Mouse (Mus musculus) embryonic facial prominence, embryonic 12.5 days (tissue): ENCODE data around the gene Cdh11. TPM values are rescaled to one million over a fixed set of nuclear protein-coding genes. Genes with fewer than 3 reads are reported as not detected.

Experiments used
- ATAC-seq: fragments of 200-750 bp; cut with Nextera tagmentation; 2 replicates; pipeline ENCODE4 v1.8.0; 2017; ENCODE audit not compliant: insufficient number of reproducible peaks, insufficient read depth, low FRiP score, low TSS enrichment
- H3K27ac ChIP-seq: fragments of 300-500 bp; sonication (generic); 2 replicates; pipeline ENCODE4 v1.5.1; 2016; ENCODE audit warnings: mild to moderate bottlenecking
- H3K27me3 ChIP-seq: fragments of 300-500 bp; sonication (generic); 2 replicates; pipeline ENCODE4 v1.6.1; 2016; ENCODE audit warnings: mild to moderate bottlenecking, moderate library complexity
- H3K36me3 ChIP-seq: fragments of 300-500 bp; sonication (generic); 2 replicates; pipeline ENCODE4 v1.6.1; 2016; ENCODE audit warnings: mild to moderate bottlenecking
- H3K4me1 ChIP-seq: fragments of 300-500 bp; sonication (generic); 2 replicates; pipeline ENCODE4 v1.6.1; 2016
- H3K4me2 ChIP-seq: fragments of 300-500 bp; sonication (generic); replicated peaks from 2 replicates; pipeline ENCODE4 v1.6.1; 2016; ENCODE audit warnings: mild to moderate bottlenecking, moderate library complexity
- H3K4me3 ChIP-seq: fragments of 300-500 bp; sonication (generic); 2 replicates; pipeline ENCODE4 v1.5.1; 2016; ENCODE audit warnings: mild to moderate bottlenecking
- H3K9ac ChIP-seq: fragments of 300-500 bp; sonication (generic); 2 replicates; pipeline ENCODE4 v1.6.1; 2016; ENCODE audit warnings: mild to moderate bottlenecking, moderate library complexity
- H3K9me3 ChIP-seq: fragments of 300-500 bp; sonication (generic); 2 replicates; pipeline ENCODE4 v1.6.1; 2016; ENCODE audit warnings: mild to moderate bottlenecking, moderate library complexity
- WGBS: fragments of 180-500 bp; shearing (Covaris S2); methylation state at CpG from one replicate; pipeline ENCODE4 v1.1.7; 2016; 5-methylcytosine and 5-hydroxymethylcytosine counted together
- microRNA-seq: library from miRNA; unstranded; fragments of <30 nt; microRNA quantifications from one replicate; pipeline ENCODE4, GENCODE M21; 2017
- polyA plus RNA-seq: library from polyadenylated mRNA; unstranded; fragments of >200 nt; fragmentation: Nextera tagmentation; extraction: Ambion mirVana; gene quantifications from 2 replicates; pipeline ENCODE4 v1.2.1, GENCODE M21; 2016

Gene Cdh11
- polyA plus RNA-seq, 1 experiment from 2014 or later: 218 TPM

GRCm38 (mm10) chr8:102601327-102601726 is 184.1 kb downstream of the Cdh11 start:
- H3K36me3 ChIP-seq: no peaks in the 10 kb centered on the region
- 82% methylated on average over 4 of the region's 4 CpGs for WGBS
- no peak for ATAC-seq
- no peak overlapping the region for H3K9ac ChIP-seq
- H3K4me2 ChIP-seq: no peak overlapping the region
- no peaks in the 10 kb centered on the region for H3K4me1 ChIP-seq
- H3K9me3 ChIP-seq: no peaks in the 10 kb centered on the region
- H3K27me3 ChIP-seq: no peaks in the 10 kb centered on the region
- no peak overlapping the region for H3K4me3 ChIP-seq
- no peak overlapping the region for H3K27ac ChIP-seq

DNA sequence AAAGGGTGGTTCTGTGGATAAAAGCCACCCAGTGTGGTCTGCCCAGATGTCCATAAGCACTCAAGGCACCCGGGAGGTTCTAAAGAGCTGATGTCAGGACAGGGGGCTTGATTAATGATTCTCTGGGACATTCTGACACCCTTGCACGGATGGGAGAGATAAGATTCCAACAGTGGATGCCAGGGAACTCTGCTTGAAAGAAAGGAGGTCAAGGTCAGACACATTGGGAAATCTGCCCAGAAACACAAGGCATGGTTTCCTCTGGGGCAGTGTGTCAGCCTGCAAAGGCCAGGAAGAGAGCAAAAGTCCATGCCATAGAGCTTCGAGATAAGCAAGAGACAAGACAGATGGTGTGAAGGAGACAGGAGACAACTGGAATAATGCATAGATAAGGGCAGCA is 188.9 kb downstream of the Cdh11 start:
- no peak overlapping the region for H3K4me2 ChIP-seq
- no peak for ATAC-seq
- H3K4me1 ChIP-seq: no peaks in the 10 kb centered on the region
- no peaks in the 10 kb centered on the region for H3K9me3 ChIP-seq
- H3K36me3 ChIP-seq: no peaks in the 10 kb centered on the region
- H3K27me3 ChIP-seq: no peaks in the 10 kb centered on the region
- no peak overlapping the region for H3K27ac ChIP-seq
- no peak overlapping the region for H3K4me3 ChIP-seq
- 58% methylated on average over 3 of the region's 3 CpGs for WGBS
- no peak overlapping the region for H3K9ac ChIP-seq

DNA sequence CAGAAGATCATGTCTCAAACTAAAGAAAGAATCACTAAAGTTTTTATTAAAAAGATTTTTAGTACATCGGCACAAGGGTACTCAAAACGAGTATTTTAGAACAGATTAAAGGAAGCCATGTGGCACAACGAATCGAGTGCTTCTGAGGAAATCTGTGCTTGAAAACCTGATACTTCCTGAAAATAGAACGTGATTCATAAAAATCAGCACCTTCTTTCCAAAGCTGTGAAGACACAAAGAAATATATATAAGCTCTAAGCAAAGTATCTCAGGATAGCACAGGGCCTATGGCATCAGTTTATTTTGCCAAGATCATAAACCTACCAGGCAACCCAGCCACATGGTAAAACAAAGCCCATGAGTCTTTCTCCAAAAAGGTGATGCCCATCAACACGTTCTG is 191.5 kb downstream of the Cdh11 start:
- Histone ChIP-seq H3K4me1 (no peaks in the 10 kb centered on the region), H3K36me3 (no peaks in the 10 kb centered on the region), H3K4me2 (no peak overlapping the region), H3K27me3 (no peaks in the 10 kb centered on the region), H3K9ac (no peak overlapping the region), H3K4me3 (no peak overlapping the region), H3K27ac (no peak overlapping the region), H3K9me3 (no peaks in the 10 kb centered on the region)
- ATAC-seq: no peak
- WGBS: 83% methylated on average over 6 of the region's 6 CpGs

Small RNAs within 50 kb of the gene (microRNA-seq; reads per million reads assigned to microRNA genes)
- not detected for gene Gm26301
